Mouse (Mus musculus) 416B (cell line): ENCODE results near the gene Phactr1.

ENCODE experiments used
- DNase-seq: peaks from one replicate; pipeline ENCODE4 v3.0.0; 2011; ENCODE audit warnings: low read depth

Gene Phactr1

GRCm38 (mm10) chr13:42976967-42977366 is 296.5 kb downstream of the Phactr1 start:
- DNase-seq, result no peak

GRCm38 (mm10) chr13:42980581-42980980 is 300.2 kb downstream of the Phactr1 start:
- DNase-seq, result no peak

- no peak for DNase-seq
These were observed 302.2 kb downstream of the Phactr1 start for GRCm38 (mm10) chr13:42982646-42983045.

GRCm38 (mm10) chr13:42985806-42986205 is 305.4 kb downstream of the Phactr1 start:
- no peak for DNase-seq

- DNase-seq, result no peak
These were observed 307.6 kb downstream of the Phactr1 start for GRCm38 (mm10) chr13:42987931-42988579.

GRCm38 (mm10) chr13:42989481-42989880 is 309.1 kb downstream of the Phactr1 start:
- no peak for DNase-seq

GRCm38 (mm10) chr13:42990051-42990450 is 309.6 kb downstream of the Phactr1 start:
- DNase-seq, result no peak

- no peak for DNase-seq
These were observed 310.2 kb downstream of the Phactr1 start for GRCm38 (mm10) chr13:42990493-42991111.

- no peak for DNase-seq
These were observed 310.7 kb downstream of the Phactr1 start for GRCm38 (mm10) chr13:42991164-42991563.

- DNase-seq, result no peak
These were observed 311.9 kb downstream of the Phactr1 start for GRCm38 (mm10) chr13:42992306-42992705.

- DNase-seq, result no peak
These were observed 313.9 kb downstream of the Phactr1 start for GRCm38 (mm10) chr13:42994276-42994675.

GRCm38 (mm10) chr13:42996188-42996587 is 315.8 kb downstream of the Phactr1 start:
- no peak for DNase-seq

GRCm38 (mm10) chr13:42999287-42999686 is 318.9 kb downstream of the Phactr1 start:
- DNase-seq, result no peak

GRCm38 (mm10) chr13:43005131-43005579 is 324.7 kb downstream of the Phactr1 start:
- no peak for DNase-seq

GRCm38 (mm10) chr13:43008466-43008865 is 328.0 kb downstream of the Phactr1 start:
- no peak for DNase-seq

GRCm38 (mm10) chr13:43009596-43009995 is 329.2 kb downstream of the Phactr1 start:
- DNase-seq, result no peak

GRCm38 (mm10) chr13:43011516-43011915 is 331.1 kb downstream of the Phactr1 start:
- no peak for DNase-seq

GRCm38 (mm10) chr13:43013984-43014383 is 333.6 kb downstream of the Phactr1 start:
- DNase-seq, result no peak

- no peak for DNase-seq
These were observed 335.3 kb downstream of the Phactr1 start for GRCm38 (mm10) chr13:43015768-43016167.

- no peak for DNase-seq
These were observed 338.4 kb downstream of the Phactr1 start for GRCm38 (mm10) chr13:43018863-43019262.

- DNase-seq, result no peak
These were observed 340.6 kb downstream of the Phactr1 start for GRCm38 (mm10) chr13:43021031-43021430.

GRCm38 (mm10) chr13:43023005-43023404 is 342.6 kb downstream of the Phactr1 start:
- no peak for DNase-seq

- DNase-seq, result no peak
These were observed 347.1 kb downstream of the Phactr1 start for GRCm38 (mm10) chr13:43027568-43027967.

- no peak for DNase-seq
These were observed 349.8 kb downstream of the Phactr1 start for GRCm38 (mm10) chr13:43030222-43030621.
